ENCODE assay signal across 9 mouse cellular contexts in the genomic region with DNA sequence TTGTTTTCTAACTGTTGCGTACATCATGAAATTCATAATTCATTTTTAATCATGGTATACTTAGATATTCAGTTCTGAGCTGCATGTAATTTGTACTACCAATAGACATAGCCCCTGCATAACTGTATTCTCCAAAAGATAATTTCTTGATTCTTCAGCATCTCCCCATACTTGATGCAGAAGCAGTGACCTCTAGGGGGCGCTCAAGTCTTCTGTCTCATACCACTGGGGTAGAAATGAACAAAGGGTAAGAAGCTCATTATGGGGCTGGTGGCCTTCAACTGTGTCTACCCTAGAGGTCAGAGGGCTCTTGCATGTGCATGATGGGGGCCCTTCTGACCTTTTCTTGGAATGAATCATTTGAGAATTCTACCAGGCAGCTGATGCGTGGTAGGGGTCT.
DNase-seq lines count a peak whose midpoint lies in the region; ATAC-seq and TF ChIP-seq lines count a peak whose summit lies in the region.
"Had no signal": no experiment of that assay in that cellular context is flagged by ENCODE, and none has a peak within 500 bp of the region (broad histone marks: within the 10 kb centered on the region; RNA-seq: fewer than 3 reads in every experiment).

No protein-coding gene starts in this region.

- H3K4me1 ChIP-seq in liver, embryonic 11.5 days (replicated peaks; ENCODE audit: control insufficient read depth, insufficient read depth, low read length), result no peaks in the 10 kb centered on the region
- H3K4me1 ChIP-seq in lung, adult 2 months (ENCODE audit: control insufficient read depth, insufficient read depth, low read length), result no peaks in the 10 kb centered on the region
- H3K4me1 ChIP-seq: embryonic facial prominence, embryonic 13.5 days had no signal

- DNase-seq in liver, result peak; percentile 51
- no peak for DNase-seq in liver, embryonic 11.5 days (ENCODE audit: low spot score)
- DNase-seq in adrenal gland, adult (ENCODE audit: inconsistent age in 2 of 2, low spot score in 1 of 2), result peak; percentile 20 to 64
- peak; percentile 68 to 80 for DNase-seq in cerebellum, postnatal 10 days
- peak; percentile 52 for DNase-seq in kidney, postnatal 10 days
- DNase-seq in lung, adult 2 months, result peak; percentile 26
- DNase-seq in splenic B cell, adult 2 months (ENCODE audit: low read depth, low spot score), result peak; percentile 44

- WGBS in liver, embryonic 11.5 days, result 61% methylated on average over 3 of the region's 3 CpGs
- 63% methylated on average over 3 of the region's 3 CpGs for WGBS in lung, adult 2 months

- no peak overlapping the region for H3K27ac ChIP-seq in liver, embryonic 11.5 days (ENCODE audit: low read depth, low read length)
- H3K27ac ChIP-seq: embryonic facial prominence, embryonic 13.5 days had no signal

- no peaks in the 10 kb centered on the region for H3K36me3 ChIP-seq in liver, embryonic 11.5 days (ENCODE audit: control insufficient read depth, insufficient read depth, low read length)
- no peaks in the 10 kb centered on the region for H3K36me3 ChIP-seq in splenic B cell, adult 2 months (ENCODE audit: control insufficient read depth, insufficient read depth, low read length, poor library complexity, severe bottlenecking)
- H3K36me3 ChIP-seq: embryonic facial prominence, embryonic 13.5 days had no signal

- TF ChIP-seq POLR2A in lung, adult 2 months (IDR thresholded peaks at IDR 0.05; ENCODE audit: borderline replicate concordance, extremely low read depth, low read depth, low read length), result no peak

- H3K27me3 ChIP-seq in liver, embryonic 11.5 days (replicated peaks; ENCODE audit: control insufficient read depth, insufficient read depth, low read length), result no peaks in the 10 kb centered on the region; the same call in 1 of the 2 replicates
- H3K27me3 ChIP-seq in splenic B cell, adult 2 months (ENCODE audit: control insufficient read depth, insufficient read depth, low read length, poor library complexity, severe bottlenecking), result no peaks in the 10 kb centered on the region

- no peaks in the 10 kb centered on the region for H3K9me3 ChIP-seq in liver, embryonic 11.5 days (ENCODE audit: control insufficient read depth, low read length)
- H3K9me3 ChIP-seq: embryonic facial prominence, embryonic 13.5 days had no signal

- no peak for ATAC-seq in liver, embryonic 11.5 days (replicated peaks; ENCODE audit: low FRiP score)
- no peak for ATAC-seq in monocyte, adult 5-6 weeks (replicated peaks; ENCODE audit: insufficient number of reproducible peaks, low FRiP score, low TSS enrichment, poor library complexity, severe bottlenecking)

- H3K4me2 ChIP-seq in liver, embryonic 11.5 days, result no peak overlapping the region
- H3K4me2 ChIP-seq: embryonic facial prominence, embryonic 13.5 days had no signal

- H3K9ac ChIP-seq in liver, embryonic 11.5 days (ENCODE audit: low read depth, low read length), result no peak overlapping the region
- H3K9ac ChIP-seq: embryonic facial prominence, embryonic 13.5 days had no signal

- H3K4me3 ChIP-seq in liver, embryonic 11.5 days (ENCODE audit: low read depth, low read length), result no peak overlapping the region
- H3K4me3 ChIP-seq in lung, adult 2 months (replicated peaks; ENCODE audit: extremely low read depth, low read depth, low read length), result no peak overlapping the region
- H3K4me3 ChIP-seq: embryonic facial prominence, embryonic 13.5 days had no signal

- TF ChIP-seq CTCF in lung, adult 2 months (IDR thresholded peaks at IDR 0.05; ENCODE audit: insufficient read depth, low read length), result no peak
